In genomic region chr8:125369491-125370236, GRCm38 (mm10) we compare ENCODE assay signal across 8 mouse cellular contexts.
A peak's percentile ranks its signal among the peaks of the same experiment; 100 is the strongest.
DNase-seq lines count a peak whose midpoint lies in the region; ATAC-seq and TF ChIP-seq lines count a peak whose summit lies in the region.

No protein-coding gene starts in this region.

- WGBS in hindbrain, embryonic 16.5 days = 33% methylated on average over 8 of the region's 8 CpGs
- 42% methylated on average over 8 of the region's 8 CpGs for WGBS in lung, postnatal 0 days

- peaks cover 7% of the 10 kb centered on the region for H3K4me1 ChIP-seq in hindbrain, embryonic 16.5 days (ENCODE audit: control insufficient read depth, insufficient read depth, low read depth, low read length)
- H3K4me1 ChIP-seq in lung, postnatal 0 days (ENCODE audit: insufficient read depth, low read depth, low read length) = peaks cover 6% of the 10 kb centered on the region

- no peaks in the 10 kb centered on the region for H3K36me3 ChIP-seq in hindbrain, embryonic 16.5 days (ENCODE audit: control insufficient read depth, insufficient read depth, low read length)
- no peaks in the 10 kb centered on the region for H3K36me3 ChIP-seq in lung, postnatal 0 days (ENCODE audit: insufficient read depth, low read length)

- H3K9me3 ChIP-seq in hindbrain, embryonic 16.5 days (ENCODE audit: control insufficient read depth, low read length) = no peaks in the 10 kb centered on the region
- H3K9me3 ChIP-seq in lung, postnatal 0 days (ENCODE audit: low read length) = no peaks in the 10 kb centered on the region

- no peak overlapping the region for H3K4me2 ChIP-seq in hindbrain, embryonic 16.5 days (ENCODE audit: low read length)
- H3K4me2 ChIP-seq in lung, postnatal 0 days (replicated peaks; ENCODE audit: low read depth, low read length) = no peak overlapping the region

- DNase-seq in adrenal gland, postnatal 10 days = peak; percentile 77
- DNase-seq in adrenal gland, adult 18-20 months (ENCODE audit: low spot score in 2 of 2) = no peak
- DNase-seq in adrenal gland, postnatal 36 days = peak; percentile 63 to 70
- peak; percentile 50 for DNase-seq in lung, postnatal 0 days (ENCODE audit: low spot score)
- no peak for DNase-seq in layer of hippocampus, postnatal 14 days (ENCODE audit: low spot score in 2 of 2)
- no peak for DNase-seq in cerebellum, adult 9-10 months
- DNase-seq in layer of hippocampus, adult 18-20 months (ENCODE audit: low spot score in 2 of 2) = no peak

- no peak overlapping the region for H3K4me3 ChIP-seq in hindbrain, embryonic 16.5 days (ENCODE audit: low read length)
- H3K4me3 ChIP-seq in lung, postnatal 0 days (ENCODE audit: low read depth, low read length) = no peak overlapping the region

- TF ChIP-seq CTCF in lung, postnatal 0 days (IDR thresholded peaks at IDR 0.05) = no peak

- no peak overlapping the region for H3K9ac ChIP-seq in hindbrain, embryonic 16.5 days (ENCODE audit: low read depth, low read length)
- no peak overlapping the region for H3K9ac ChIP-seq in lung, postnatal 0 days (replicated peaks; ENCODE audit: low read depth)

- ATAC-seq in hindbrain, embryonic 16.5 days = 0 out of 2 replicates have a peak, but pooled peaks have one; percentile 24
- peak; percentile 60 for ATAC-seq in lung, postnatal 0 days

- no peak for TF ChIP-seq EP300 in lung, postnatal 0 days (IDR thresholded peaks at IDR 0.05)

- H3K27ac ChIP-seq in hindbrain, embryonic 16.5 days (ENCODE audit: low read depth, low read length) = peak overlapping the region; percentile 44; the same call in 1 of the 2 replicates
- H3K27ac ChIP-seq in lung, postnatal 0 days (ENCODE audit: low read length) = peak overlapping the region; percentile 27

- no peaks in the 10 kb centered on the region for H3K27me3 ChIP-seq in hindbrain, embryonic 16.5 days (replicated peaks; ENCODE audit: control insufficient read depth, insufficient read depth, low read length)
- no peaks in the 10 kb centered on the region for H3K27me3 ChIP-seq in lung, postnatal 0 days (replicated peaks; ENCODE audit: insufficient read depth, low read length)

Comparison
In these comparisons a context has a peak if more than half of its experiments do, and no peak if none do; other contexts are left out.
1. DNase-seq: peak in adrenal gland, postnatal 10 days (single experiment), adrenal gland, postnatal 36 days (2 of 2) and lung, postnatal 0 days (single experiment); none in adrenal gland, adult 18-20 months (0 of 2), layer of hippocampus, postnatal 14 days (0 of 2), cerebellum, adult 9-10 months (single experiment) and layer of hippocampus, adult 18-20 months (0 of 2).